Mouse (Mus musculus): ENCODE results near the gene Bach1.

The Bach1 gene

DNA sequence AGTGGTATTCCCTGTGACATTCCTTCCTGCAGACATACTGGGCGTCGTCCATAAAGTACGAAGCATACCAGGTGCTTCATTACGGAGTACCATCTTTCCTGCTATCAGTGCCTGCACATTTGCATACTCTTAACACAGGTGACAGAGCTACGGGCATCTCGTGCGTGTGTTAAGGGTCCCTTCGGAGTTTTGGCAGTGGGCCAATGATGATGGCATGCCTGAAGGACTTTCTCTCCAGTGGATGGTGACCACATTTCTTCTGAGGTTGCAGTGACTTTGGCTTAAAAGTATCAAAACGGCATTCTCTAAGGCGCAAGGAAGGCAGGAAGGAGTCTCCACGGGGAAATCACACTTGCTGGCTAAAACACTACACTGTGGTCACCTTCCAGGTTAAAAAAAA, 37.4 kb downstream of the Bach1 start:
- ATAC-seq (ENCODE audit: insufficient number of reproducible peaks, low FRiP score, low TSS enrichment) = no peak

DNA sequence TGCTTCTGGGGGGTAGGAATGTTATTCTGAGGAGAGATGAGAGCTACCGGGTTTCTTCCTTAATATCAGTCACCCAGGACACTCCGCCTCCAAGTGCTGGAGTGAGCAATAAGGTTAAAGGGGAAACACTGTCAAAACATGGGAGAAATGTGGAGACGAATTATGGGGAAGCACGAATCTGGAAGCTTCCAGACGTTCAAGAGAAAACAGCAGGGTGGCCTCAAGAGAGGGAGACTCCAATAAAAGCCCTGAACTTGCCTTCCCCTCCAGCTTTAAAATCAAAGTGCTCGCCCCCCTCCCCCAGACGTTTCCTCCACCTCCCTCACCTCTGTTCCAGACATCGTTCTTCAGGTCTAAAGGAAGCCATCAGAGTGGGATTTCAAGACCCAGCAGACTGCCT, 38.6 kb downstream of the Bach1 start:
- no peak for ATAC-seq (ENCODE audit: insufficient number of reproducible peaks, low FRiP score, low TSS enrichment)

DNA sequence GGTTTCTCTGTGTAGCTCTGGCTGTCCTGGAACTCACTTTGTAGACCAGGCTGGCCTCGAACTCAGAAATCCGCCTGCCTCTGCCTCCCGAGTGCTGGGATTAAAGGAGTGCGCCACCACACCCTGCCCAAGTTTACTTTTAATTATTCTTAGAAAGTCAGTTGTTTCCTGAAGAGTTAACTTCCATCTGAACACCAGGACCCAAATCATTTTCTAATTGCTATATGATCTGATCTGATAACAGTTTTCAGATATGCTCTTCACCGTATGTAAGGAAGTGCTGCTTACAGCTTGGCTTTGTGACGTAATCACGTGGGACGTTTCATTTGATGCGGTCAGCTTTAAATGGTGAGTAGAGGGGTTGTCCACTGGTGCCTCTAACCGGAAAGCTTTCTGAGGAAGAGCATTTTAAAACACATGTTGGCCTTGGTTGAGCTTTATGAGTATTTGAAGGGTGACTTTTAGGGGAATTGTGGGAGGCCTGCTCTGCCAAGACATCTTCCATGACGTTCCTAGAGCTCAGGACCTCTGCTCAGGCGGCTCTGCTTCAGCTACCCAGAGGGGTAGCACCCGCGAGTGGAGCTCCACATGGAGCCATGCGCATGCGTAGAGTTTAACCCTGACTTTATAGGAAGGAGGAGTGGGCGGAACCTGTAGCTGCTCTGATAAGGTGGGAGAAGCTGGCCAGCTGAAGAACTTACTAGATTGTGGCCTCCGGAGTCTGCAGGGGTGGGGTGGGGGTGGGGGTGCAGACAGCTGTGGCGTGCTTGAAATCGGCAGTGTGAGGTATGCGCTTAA, 39.3 kb downstream of the Bach1 start:
- no peak for ATAC-seq (ENCODE audit: insufficient number of reproducible peaks, low FRiP score, low TSS enrichment)

- ATAC-seq (ENCODE audit: insufficient number of reproducible peaks, low FRiP score, low TSS enrichment) = no peak
These were observed 42.4 kb downstream of the Bach1 start for GRCm38 (mm10) chr16:87741034-87741715.

GRCm38 (mm10) chr16:87743661-87744060, 44.9 kb downstream of the Bach1 start:
- no peak for ATAC-seq (ENCODE audit: insufficient number of reproducible peaks, low FRiP score, low TSS enrichment)

GRCm38 (mm10) chr16:87744338-87744737, 45.6 kb downstream of the Bach1 start:
- no peak for ATAC-seq (ENCODE audit: insufficient number of reproducible peaks, low FRiP score, low TSS enrichment)

GRCm38 (mm10) chr16:87745192-87745945, 46.6 kb downstream of the Bach1 start:
- ATAC-seq (ENCODE audit: insufficient number of reproducible peaks, low FRiP score, low TSS enrichment) = no peak

GRCm38 (mm10) chr16:87746728-87747127, 48.0 kb downstream of the Bach1 start:
- no peak for ATAC-seq (ENCODE audit: insufficient number of reproducible peaks, low FRiP score, low TSS enrichment)

GRCm38 (mm10) chr16:87751243-87751642, 52.5 kb downstream of the Bach1 start:
- no peak for ATAC-seq (ENCODE audit: insufficient number of reproducible peaks, low FRiP score, low TSS enrichment)

- no peak for ATAC-seq (ENCODE audit: insufficient number of reproducible peaks, low FRiP score, low TSS enrichment)
These were observed 53.7 kb downstream of the Bach1 start for GRCm38 (mm10) chr16:87752482-87752881.

DNA sequence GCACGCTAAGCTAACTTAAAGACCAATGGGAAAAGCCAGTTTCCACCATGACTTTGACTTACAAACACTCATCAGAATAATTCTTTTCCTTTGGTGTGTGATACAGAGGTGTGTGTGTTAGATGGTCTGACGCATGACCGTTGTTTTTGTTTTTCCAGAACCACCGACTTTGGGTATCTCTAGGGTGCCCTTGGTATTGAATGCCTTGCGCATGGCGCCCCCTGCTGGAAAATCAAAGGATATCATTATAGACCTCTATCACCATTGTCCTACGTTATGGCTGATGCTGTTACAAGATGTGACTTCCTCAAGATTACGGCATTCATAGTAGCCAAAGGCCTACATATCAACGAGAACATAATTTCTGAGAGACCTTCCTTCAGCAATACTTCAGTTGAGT, 56.1 kb downstream of the Bach1 start:
- peak; percentile 82 for ATAC-seq (ENCODE audit: insufficient number of reproducible peaks, low FRiP score, low TSS enrichment)

DNA sequence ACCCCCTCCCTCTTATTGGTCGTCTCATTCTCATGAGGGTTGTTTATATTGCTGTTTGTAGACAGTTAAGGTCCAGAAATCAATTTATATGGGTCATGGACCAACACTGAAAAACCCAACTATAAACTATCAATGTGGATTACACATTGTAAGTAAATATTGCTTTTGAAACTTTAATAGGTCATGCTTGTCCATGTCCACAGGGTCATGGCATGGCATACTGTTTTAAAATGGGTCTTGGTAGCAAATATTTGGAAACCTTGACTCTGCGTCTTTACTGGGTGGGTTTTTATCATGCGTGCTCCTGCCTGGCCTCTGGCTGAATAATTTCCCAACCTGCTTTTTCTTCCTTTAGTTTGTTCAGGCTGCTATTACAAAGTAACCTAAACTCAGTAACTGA, 57.2 kb downstream of the Bach1 start:
- no peak for ATAC-seq (ENCODE audit: insufficient number of reproducible peaks, low FRiP score, low TSS enrichment)

GRCm38 (mm10) chr16:87758016-87758415, 59.3 kb downstream of the Bach1 start:
- no peak for ATAC-seq (ENCODE audit: insufficient number of reproducible peaks, low FRiP score, low TSS enrichment)

DNA sequence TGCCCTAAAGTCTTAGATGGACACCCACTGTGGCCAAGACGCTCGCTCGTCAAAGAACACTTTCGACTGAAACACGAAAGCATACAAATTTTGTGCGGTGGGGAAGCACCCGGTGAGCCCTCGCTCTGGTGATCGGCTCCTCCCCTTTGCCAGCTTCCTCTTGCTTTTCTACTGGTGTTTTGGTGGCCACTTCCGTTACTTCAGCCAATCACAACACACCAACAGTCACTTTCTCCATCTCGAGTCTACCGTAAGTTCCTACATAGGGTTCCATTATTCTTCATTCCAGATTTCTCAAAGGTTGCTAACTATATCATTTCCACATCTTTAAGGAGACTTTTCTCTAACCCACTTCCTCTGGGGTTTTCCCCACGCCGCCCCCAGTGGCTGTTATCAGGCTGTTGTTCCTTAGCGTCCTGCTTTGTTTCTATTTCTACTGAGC, 65.9 kb downstream of the Bach1 start:
- ATAC-seq (ENCODE audit: insufficient number of reproducible peaks, low FRiP score, low TSS enrichment) = no peak

DNA sequence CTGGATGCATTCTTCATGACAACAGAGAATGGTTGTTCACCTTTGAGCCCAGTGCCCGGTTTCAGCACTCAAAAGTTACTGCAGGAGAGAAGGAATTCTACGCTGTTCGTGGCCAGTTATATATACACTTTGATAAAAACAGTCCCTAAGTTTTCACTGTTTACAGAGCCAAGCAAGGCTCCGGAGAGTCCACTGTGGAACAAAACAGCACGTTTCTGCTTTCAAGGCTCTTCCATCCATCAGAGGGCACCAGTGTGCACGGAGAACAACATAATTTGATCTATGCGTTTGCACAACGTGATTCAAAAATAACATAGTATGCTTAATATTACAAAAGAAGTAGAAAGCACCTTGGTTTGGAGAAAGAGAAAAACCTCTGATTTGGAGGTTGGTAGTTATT, 67.2 kb downstream of the Bach1 start:
- no peak for ATAC-seq (ENCODE audit: insufficient number of reproducible peaks, low FRiP score, low TSS enrichment)

DNA sequence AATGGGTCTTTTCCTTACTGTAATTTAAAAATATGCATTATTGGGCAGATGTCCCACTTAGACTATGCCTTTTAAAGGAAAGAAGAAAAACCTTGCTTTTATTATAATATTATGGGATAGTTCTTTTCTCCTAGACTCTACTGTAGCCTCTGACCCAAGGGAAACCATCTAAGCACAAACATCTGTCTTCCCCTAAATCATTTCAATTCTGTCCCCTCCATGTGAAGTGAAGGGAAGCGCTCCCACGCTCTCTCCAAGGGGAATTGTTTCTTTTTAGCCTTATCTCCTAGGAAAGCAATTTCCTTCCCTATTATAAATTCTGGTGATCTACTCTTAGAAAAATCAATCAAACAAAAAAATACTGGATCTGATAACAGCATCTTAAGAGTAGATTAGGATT, 71.8 kb downstream of the Bach1 start:
- ATAC-seq (ENCODE audit: insufficient number of reproducible peaks, low FRiP score, low TSS enrichment) = no peak

DNA sequence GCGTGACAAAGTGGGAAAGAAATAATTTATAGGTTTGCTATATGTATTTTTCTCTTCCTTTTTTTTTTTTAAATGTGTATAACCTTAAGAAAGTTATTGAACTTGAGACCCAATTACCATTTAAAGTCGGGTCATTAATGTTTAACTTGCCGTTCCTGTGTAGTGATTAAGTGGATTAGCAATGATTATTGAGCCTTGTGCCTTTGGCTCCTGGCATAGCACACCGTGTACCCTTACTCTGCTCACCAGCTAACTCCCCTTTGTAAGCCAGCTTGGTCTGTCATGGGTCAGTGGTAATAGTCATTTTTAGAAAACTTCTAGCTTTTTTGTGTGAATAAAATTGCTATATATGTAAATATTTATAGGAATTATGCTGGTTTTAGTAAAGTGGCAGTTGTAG, 73.2 kb downstream of the Bach1 start:
- no peak for ATAC-seq (ENCODE audit: insufficient number of reproducible peaks, low FRiP score, low TSS enrichment)

DNA sequence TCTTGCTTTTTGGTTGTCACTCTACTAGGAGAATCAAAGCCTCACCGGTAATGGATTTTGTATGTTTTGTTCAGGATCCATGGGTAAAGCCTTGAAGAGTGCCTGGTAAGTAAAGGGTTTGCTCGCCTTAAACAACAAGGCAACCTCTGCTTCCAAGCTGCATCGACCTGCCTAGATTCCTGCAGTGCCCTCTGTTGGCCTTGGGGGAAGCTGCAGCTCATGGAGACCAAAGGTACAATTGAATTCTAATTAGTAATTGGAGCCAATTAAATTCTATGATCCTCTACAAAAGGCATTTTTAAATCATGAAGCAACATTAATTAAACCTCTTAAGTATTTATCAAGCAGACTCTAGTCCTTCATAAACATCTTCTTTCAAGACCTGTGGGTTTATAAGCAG, 75.7 kb downstream of the Bach1 start:
- no peak for ATAC-seq (ENCODE audit: insufficient number of reproducible peaks, low FRiP score, low TSS enrichment)

- ATAC-seq (ENCODE audit: insufficient number of reproducible peaks, low FRiP score, low TSS enrichment) = no peak
These were observed 78.6 kb downstream of the Bach1 start for GRCm38 (mm10) chr16:87777373-87777772.

DNA sequence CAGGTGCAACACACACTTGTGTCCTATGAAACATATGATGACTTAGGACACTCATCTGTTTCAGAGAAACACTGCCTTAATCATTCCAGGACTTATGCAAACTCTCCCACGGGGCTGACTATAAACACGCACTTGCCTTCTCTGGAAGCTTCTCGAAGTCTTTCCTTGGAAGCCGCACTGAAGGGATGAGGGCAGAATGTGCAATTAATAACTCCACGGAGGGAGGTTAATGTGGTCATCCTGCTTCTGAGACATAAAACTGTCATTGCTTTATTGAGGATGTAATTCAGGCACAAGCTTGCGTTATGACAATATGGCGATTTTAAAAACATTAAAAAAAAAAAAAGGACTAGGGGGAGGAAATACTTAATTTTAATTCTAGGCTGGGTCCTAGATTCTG, 82.9 kb downstream of the Bach1 start:
- no peak for ATAC-seq (ENCODE audit: insufficient number of reproducible peaks, low FRiP score, low TSS enrichment)

Measured in cerebellum, adult (tissue).